Comparison of ENCODE assay signal across 6 mouse cellular contexts in the genomic region with DNA sequence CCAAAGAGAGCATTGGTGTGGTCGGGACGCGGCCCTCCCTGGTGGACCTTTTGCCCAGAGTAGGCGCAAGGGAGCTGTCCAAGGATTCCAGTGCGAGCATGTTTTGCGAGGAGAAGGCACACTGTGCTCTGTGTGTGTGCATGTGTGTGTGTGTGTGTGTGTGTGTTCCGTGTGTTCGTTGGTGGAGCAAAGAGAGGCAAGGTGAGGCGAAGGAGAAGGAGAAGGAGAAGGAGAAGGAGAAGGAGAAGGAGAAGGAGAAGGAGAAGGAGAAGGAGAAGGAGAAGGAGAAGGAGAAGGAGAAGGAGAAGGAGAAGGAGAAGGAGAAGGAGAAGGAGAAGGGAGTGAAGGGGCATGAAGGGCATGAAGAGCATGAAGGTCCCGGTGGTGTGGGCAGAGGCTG. TPM values are rescaled to one million over a fixed set of nuclear protein-coding genes. Genes with fewer than 3 reads are reported as not detected.
DNase-seq lines count a peak whose midpoint lies in the region; TF ChIP-seq lines count a peak whose summit lies in the region.
"Not testable (repeated sequence)": the region's sequence is repeated elsewhere in the genome, so short reads cannot be mapped to it uniquely, and the experiment has no call there.

No protein-coding gene starts in this region.

- 83% methylated on average over 9 of the region's 10 CpGs for WGBS in cerebellum, adult 2 months

- H3K27me3 ChIP-seq in cerebellum, adult 2 months (ENCODE audit: control insufficient read depth, insufficient read depth, low read length) = not testable (repeated sequence)

- H3K27ac ChIP-seq in cerebellum, adult 2 months (ENCODE audit: insufficient read depth, low read length) = not testable (repeated sequence)

- not testable (repeated sequence) for TF ChIP-seq CTCF in cerebellum, adult 2 months (IDR thresholded peaks at IDR 0.05; ENCODE audit: borderline replicate concordance, insufficient read depth, low read depth, low read length)

- DNase-seq in adrenal gland, adult 2 months = peak; percentile 6
- peak; percentile 14 to 24 for DNase-seq in cerebellum, adult 2 months
- peak; percentile 90 for DNase-seq in heart, adult 11 months
- peak; percentile 17 for DNase-seq in kidney, adult 9 months
- peak; percentile 19 to 24 for DNase-seq in spleen, postnatal 10 days (ENCODE audit: low spot score in 2 of 2)
- DNase-seq in thymus, postnatal 14 days = peak; percentile 20

- H3K4me3 ChIP-seq in cerebellum, adult 2 months (replicated peaks; ENCODE audit: insufficient read depth, low read depth, low read length) = not testable (repeated sequence)

- H3K4me1 ChIP-seq in cerebellum, adult 2 months (ENCODE audit: control insufficient read depth, insufficient read depth, low read length) = not testable (repeated sequence)

- TF ChIP-seq POLR2A in cerebellum, adult 2 months (IDR thresholded peaks at IDR 0.05; ENCODE audit: borderline replicate concordance, insufficient read depth, low read length) = not testable (repeated sequence)

RNA-seq across cellular contexts. Expression of a gene that starts 50.5 kb away (rescaled TPM):
- total RNA-seq in adrenal gland, adult 2 months (2021) = 100 to 1,000 TPM in 1 of 2 experiments, 10 to 100 TPM in 1; 93.2 to 114 TPM
- polyA plus RNA-seq in adrenal gland, adult 2 months (2012; rRNA removed) = 7.9 and 8.7 TPM in 2 replicates
- 30.1 and 31.9 TPM in 2 replicates for polyA plus RNA-seq in cerebellum, adult 2 months (2012; rRNA removed)

Comparison
In these comparisons a context has a peak if more than half of its experiments do, and no peak if none do; other contexts are left out.
1. DNase-seq: peak in every context shown above with its lines; median percentile 90 in heart, adult 11 months; 22 in spleen, postnatal 10 days; 20 in thymus, postnatal 14 days; 19 in cerebellum, adult 2 months; 17 in kidney, adult 9 months; 6 in adrenal gland, adult 2 months.